Mouse (Mus musculus): ENCODE measurements around the gene Fxyd7.

DNA sequence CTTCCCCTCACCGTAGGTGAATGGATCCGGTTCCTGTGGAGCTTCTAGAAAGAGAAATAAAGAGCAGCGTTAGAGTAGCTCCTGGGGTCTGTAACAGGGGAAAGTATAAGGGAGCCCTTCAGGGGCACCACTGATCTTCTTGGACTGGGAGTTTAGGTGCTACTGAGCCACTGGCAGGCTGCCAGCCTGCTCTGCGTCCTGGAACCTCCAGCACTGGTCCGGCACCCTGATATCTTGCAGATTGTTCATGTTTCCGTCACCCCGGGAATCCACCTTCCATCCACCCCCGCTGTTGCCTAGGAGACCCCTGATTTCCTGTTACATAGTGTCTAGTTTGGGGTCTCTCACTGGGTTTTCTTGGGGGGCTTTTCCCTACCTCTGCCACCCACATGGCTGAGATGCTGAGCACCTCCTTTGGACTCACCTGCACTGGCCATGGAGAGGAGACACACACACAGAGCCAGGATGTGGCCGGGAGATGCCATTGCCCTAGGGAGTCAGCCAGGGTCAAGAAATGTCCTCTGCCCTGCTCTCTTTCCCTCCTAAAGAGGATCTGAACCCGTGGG lies 2.7 kb upstream of the Fxyd7 start:
- no peak for TF ChIP-seq CTCF (IDR thresholded peaks at IDR 0.05; ENCODE audit: borderline replicate concordance, insufficient read depth, low read depth, low read length)
- no peak for TF ChIP-seq POLR2A (IDR thresholded peaks at IDR 0.05; ENCODE audit: borderline replicate concordance, insufficient read depth, low read length)

All from cerebellum, adult 2 months (tissue).